Mouse (Mus musculus) hematopoietic stem cell, adult 5-6 weeks (primary cell): ENCODE data around the gene Eif4a1. TPM values are rescaled to one million over a fixed set of nuclear protein-coding genes. Genes with fewer than 3 reads are reported as not detected.

Experiments used
- ATAC-seq, 2 experiments: fragments of 125-278 bp in 1 of 2; replicated peaks in 1 of 2; 2 replicates each; pipeline ENCODE4 v1.8.0; 2016 to 2017; ENCODE audit warnings: inconsistent platforms in 2 of 2, mild to moderate bottlenecking in 2 of 2, moderate number of reproducible peaks in 2 of 2, low read depth in 1 of 2, moderate TSS enrichment in 1 of 2; ENCODE audit not compliant: low FRiP score in 2 of 2, poor library complexity in 2 of 2, severe bottlenecking in 2 of 2, insufficient read depth in 1 of 2, low TSS enrichment in 1 of 2
- total RNA-seq: library from RNA; stranded (forward); fragments of 172-1452, 232-1000 nt; gene quantifications from 2 replicates; pipeline ENCODE4 v1.2.3, GENCODE M21; 2017

The Eif4a1 gene
- total RNA-seq = 838 and 888 TPM in 2 replicates

- peak; percentile 89 to 90 for ATAC-seq
Observed at GRCm38 (mm10) chr11:69672211-69672706, at the start of gene Eif4a1. TSS of gene Eif4a1 (minus strand) at chr11:69672423.

GRCm38 (mm10) chr11:69720852-69721251, 48.6 kb upstream of the Eif4a1 start:
- ATAC-seq = no peak

GRCm38 (mm10) chr11:69719423-69719822, 47.2 kb upstream of the Eif4a1 start:
- no peak for ATAC-seq

- ATAC-seq = no peak
Observed at GRCm38 (mm10) chr11:69718661-69719060, 46.4 kb upstream of the Eif4a1 start.

- no peak for ATAC-seq
Observed at GRCm38 (mm10) chr11:69716953-69717352, 44.7 kb upstream of the Eif4a1 start.

GRCm38 (mm10) chr11:69715929-69716328, 43.7 kb upstream of the Eif4a1 start:
- no peak for ATAC-seq

GRCm38 (mm10) chr11:69715482-69715881, 43.3 kb upstream of the Eif4a1 start:
- no peak for ATAC-seq

GRCm38 (mm10) chr11:69714636-69715329, 42.6 kb upstream of the Eif4a1 start:
- ATAC-seq = no peak

- no peak for ATAC-seq
Observed at GRCm38 (mm10) chr11:69712954-69713672, 40.9 kb upstream of the Eif4a1 start.

GRCm38 (mm10) chr11:69711082-69711481, 38.9 kb upstream of the Eif4a1 start:
- no peak for ATAC-seq

GRCm38 (mm10) chr11:69710470-69710869, 38.2 kb upstream of the Eif4a1 start:
- ATAC-seq = no peak

- ATAC-seq = no peak
Observed at GRCm38 (mm10) chr11:69709554-69710446, 37.6 kb upstream of the Eif4a1 start.

- ATAC-seq = no peak
Observed at GRCm38 (mm10) chr11:69708614-69709265, 36.5 kb upstream of the Eif4a1 start.

- no peak for ATAC-seq
Observed at GRCm38 (mm10) chr11:69707873-69708381, 35.7 kb upstream of the Eif4a1 start.

GRCm38 (mm10) chr11:69707480-69707847, 35.2 kb upstream of the Eif4a1 start:
- ATAC-seq = no peak

- no peak for ATAC-seq
Observed at GRCm38 (mm10) chr11:69706775-69707479, 34.7 kb upstream of the Eif4a1 start.

- no peak for ATAC-seq
Observed at GRCm38 (mm10) chr11:69704613-69705010, 32.4 kb upstream of the Eif4a1 start.
